Mouse (Mus musculus): ENCODE measurements around the gene Lrrfip1. TPM values are rescaled to one million over a fixed set of nuclear protein-coding genes. Genes with fewer than 3 reads are reported as not detected.

Lrrfip1 gene
- total RNA-seq, 2 experiments from 2014 or later = 16.9 to 28.5 TPM

GRCm38 (mm10) chr1:91101709-91102440, 103.3 kb downstream of the Lrrfip1 start:
- no peak for ATAC-seq (replicated peaks; ENCODE audit: low FRiP score, poor library complexity, severe bottlenecking)

GRCm38 (mm10) chr1:91103366-91103983, 104.9 kb downstream of the Lrrfip1 start:
- ATAC-seq (replicated peaks; ENCODE audit: low FRiP score, poor library complexity, severe bottlenecking) = no peak

- no peak for ATAC-seq (replicated peaks; ENCODE audit: low FRiP score, poor library complexity, severe bottlenecking)
Observed at GRCm38 (mm10) chr1:91107548-91107947, 109.0 kb downstream of the Lrrfip1 start.

GRCm38 (mm10) chr1:91109302-91109701, 110.8 kb downstream of the Lrrfip1 start:
- no peak for ATAC-seq (replicated peaks; ENCODE audit: low FRiP score, poor library complexity, severe bottlenecking)

GRCm38 (mm10) chr1:91112171-91112570, 113.6 kb downstream of the Lrrfip1 start:
- ATAC-seq (replicated peaks; ENCODE audit: low FRiP score, poor library complexity, severe bottlenecking) = no peak

GRCm38 (mm10) chr1:91112606-91113005, 114.1 kb downstream of the Lrrfip1 start:
- ATAC-seq (replicated peaks; ENCODE audit: low FRiP score, poor library complexity, severe bottlenecking) = no peak

GRCm38 (mm10) chr1:91122121-91122520, 123.6 kb downstream of the Lrrfip1 start:
- no peak for ATAC-seq (replicated peaks; ENCODE audit: low FRiP score, poor library complexity, severe bottlenecking)

- no peak for ATAC-seq (replicated peaks; ENCODE audit: low FRiP score, poor library complexity, severe bottlenecking)
Observed at GRCm38 (mm10) chr1:91123004-91123403, 124.5 kb downstream of the Lrrfip1 start.

GRCm38 (mm10) chr1:91123466-91123865, 124.9 kb downstream of the Lrrfip1 start:
- ATAC-seq (replicated peaks; ENCODE audit: low FRiP score, poor library complexity, severe bottlenecking) = no peak; the same call in 1 of the 2 replicates

GRCm38 (mm10) chr1:91128849-91129248, 130.3 kb downstream of the Lrrfip1 start:
- no peak for ATAC-seq (replicated peaks; ENCODE audit: low FRiP score, poor library complexity, severe bottlenecking)

- no peak for ATAC-seq (replicated peaks; ENCODE audit: low FRiP score, poor library complexity, severe bottlenecking)
Observed at GRCm38 (mm10) chr1:91137036-91137435, 138.5 kb downstream of the Lrrfip1 start.

GRCm38 (mm10) chr1:91144813-91145212, 146.3 kb downstream of the Lrrfip1 start, which contains the start of gene Rbm44:
Rbm44 (plus strand) TSS chr1:91145089.
- peak; percentile 87 for ATAC-seq (replicated peaks; ENCODE audit: low FRiP score, poor library complexity, severe bottlenecking)

- no peak for ATAC-seq (replicated peaks; ENCODE audit: low FRiP score, poor library complexity, severe bottlenecking)
Observed at GRCm38 (mm10) chr1:91151509-91151908, 153.0 kb downstream of the Lrrfip1 start.

GRCm38 (mm10) chr1:91166798-91167197, 168.3 kb downstream of the Lrrfip1 start:
- ATAC-seq (replicated peaks; ENCODE audit: low FRiP score, poor library complexity, severe bottlenecking) = no peak

GRCm38 (mm10) chr1:91169157-91169556, 170.6 kb downstream of the Lrrfip1 start:
- ATAC-seq (replicated peaks; ENCODE audit: low FRiP score, poor library complexity, severe bottlenecking) = no peak

- ATAC-seq (replicated peaks; ENCODE audit: low FRiP score, poor library complexity, severe bottlenecking) = no peak
Observed at GRCm38 (mm10) chr1:91174796-91175195, 176.3 kb downstream of the Lrrfip1 start.

- ATAC-seq (replicated peaks; ENCODE audit: low FRiP score, poor library complexity, severe bottlenecking) = no peak
Observed at GRCm38 (mm10) chr1:91176026-91176425, 177.5 kb downstream of the Lrrfip1 start.

GRCm38 (mm10) chr1:91176871-91177270, 178.3 kb downstream of the Lrrfip1 start:
- ATAC-seq (replicated peaks; ENCODE audit: low FRiP score, poor library complexity, severe bottlenecking) = no peak
